Mouse (Mus musculus): ENCODE measurements around the gene Cep295nl. TPM values are rescaled to one million over a fixed set of nuclear protein-coding genes. Genes with fewer than 3 reads are reported as not detected.
A peak's percentile ranks its signal among the peaks of the same experiment; 100 is the strongest.

The Cep295nl gene
- polyA plus RNA-seq, 1 experiment from 2014 or later, result 0.59 TPM

DNA sequence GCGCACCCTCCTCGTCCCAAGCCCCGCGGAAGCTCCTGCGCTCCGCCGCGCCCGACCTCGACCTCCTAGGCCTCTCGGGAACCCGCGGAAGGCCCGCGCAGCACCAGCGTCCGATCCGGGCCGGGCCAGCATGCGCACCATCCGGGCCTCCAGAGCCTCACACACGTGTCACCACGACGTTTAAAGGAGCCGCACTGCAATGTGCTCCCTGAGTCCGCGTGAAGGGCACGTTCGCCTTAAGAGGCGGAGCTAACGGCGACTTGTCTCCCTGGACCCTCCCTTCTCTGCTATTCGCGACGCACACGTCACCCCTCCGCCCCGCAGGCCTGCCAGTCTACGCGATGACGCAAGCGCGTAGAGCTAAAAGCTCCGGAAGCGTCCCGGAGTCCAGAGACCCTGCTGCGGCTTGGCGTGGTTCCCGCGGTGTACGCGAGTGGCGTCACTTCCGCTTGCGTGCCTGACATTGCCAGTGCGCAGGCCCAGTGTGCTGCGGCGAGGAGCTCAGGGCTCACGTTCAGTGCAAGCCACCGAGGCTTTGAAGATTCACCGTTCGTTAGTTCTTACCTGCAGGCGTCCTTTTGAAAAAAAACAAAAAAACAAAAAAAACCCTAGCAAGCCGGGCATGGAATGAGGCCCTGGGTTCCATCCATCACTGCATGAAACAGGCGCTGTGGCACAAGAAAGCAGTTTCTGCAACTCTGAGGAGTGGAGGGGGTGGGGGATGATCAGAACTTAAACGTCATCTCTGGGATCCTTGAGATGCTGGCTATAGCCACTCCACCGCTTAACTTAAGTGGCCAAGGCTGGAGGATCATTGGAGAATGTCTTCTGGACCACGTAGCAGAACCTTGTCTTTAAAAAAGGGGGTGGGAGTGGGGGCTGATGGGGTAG is 52.1 kb downstream of the Cep295nl start, which contains the start of gene Usp36:
Usp36 (minus strand) TSS at position 246 of the 891 bp plus-strand sequence.
- Histone ChIP-seq H3K36me3 (peaks cover 23% of the 10 kb centered on the region), H3K9me3 (replicated peaks) (no peaks in the 10 kb centered on the region), H3K27me3 (no peaks in the 10 kb centered on the region), H3K4me2 (replicated peaks) (peak within 1 kb of the TSS; percentile 86), H3K4me3 (replicated peaks) (peak within 1 kb of the TSS; percentile 96), H3K4me1 (peaks cover 15% of the 10 kb centered on the region), H3K9ac (peak within 1 kb of the TSS; percentile 88), H3K27ac (replicated peaks) (peak within 1 kb of the TSS; percentile 92)
- WGBS, result under 1% methylated on average over 68 of the region's 68 CpGs
- ATAC-seq (ENCODE audit: insufficient number of reproducible peaks, low FRiP score, low TSS enrichment, low read depth), result peak; percentile 99

- Histone ChIP-seq H3K4me3 (replicated peaks) (peak overlapping the region; percentile 96), H3K27me3 (no peaks in the 10 kb centered on the region), H3K4me1 (peaks cover 15% of the 10 kb centered on the region), H3K36me3 (peaks cover 30% of the 10 kb centered on the region), H3K9me3 (replicated peaks) (no peaks in the 10 kb centered on the region), H3K27ac (replicated peaks) (peak overlapping the region; percentile 89), H3K4me2 (replicated peaks) (peak overlapping the region; percentile 86), H3K9ac (peak overlapping the region; percentile 88)
- WGBS, result 0% methylated on average over 22 of the region's 22 CpGs
- ATAC-seq (ENCODE audit: insufficient number of reproducible peaks, low FRiP score, low TSS enrichment, low read depth), result no peak
Measured at GRCm38 (mm10) chr11:118289562-118289961, 52.7 kb downstream of the Cep295nl start.

DNA sequence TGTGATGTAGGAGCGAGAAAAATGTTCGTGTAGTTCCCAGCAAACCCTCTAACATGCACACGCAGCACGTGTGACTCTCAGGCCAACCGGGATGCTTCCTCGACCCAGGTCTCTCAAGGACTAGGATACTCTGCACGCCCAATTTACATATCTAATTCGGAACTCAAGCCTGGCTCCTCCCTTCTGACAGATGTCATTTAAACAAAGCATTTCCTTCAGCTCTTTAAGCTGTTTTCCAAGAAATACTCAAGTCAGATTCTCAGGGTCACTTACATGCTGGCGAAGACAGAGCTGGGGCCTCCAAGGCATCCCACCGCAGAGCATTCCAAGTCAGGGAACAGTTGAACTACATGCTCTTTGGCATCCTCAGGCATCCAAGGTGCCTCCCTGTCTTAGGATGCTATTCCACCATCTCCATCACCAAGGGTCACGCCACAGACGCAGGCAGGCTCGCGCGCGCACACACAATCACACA is 53.2 kb downstream of the Cep295nl start:
- under 1% methylated on average over 16 of the region's 16 CpGs for WGBS
- Histone ChIP-seq H3K4me3 (replicated peaks) (peak overlapping the region; percentile 96), H3K4me2 (replicated peaks) (peak overlapping the region; percentile 86), H3K36me3 (peaks cover 35% of the 10 kb centered on the region), H3K27ac (replicated peaks) (peak overlapping the region; percentile 89), H3K4me1 (peaks cover 15% of the 10 kb centered on the region), H3K9ac (peak overlapping the region; percentile 88), H3K9me3 (replicated peaks) (no peaks in the 10 kb centered on the region), H3K27me3 (no peaks in the 10 kb centered on the region)
- no peak for ATAC-seq (ENCODE audit: insufficient number of reproducible peaks, low FRiP score, low TSS enrichment, low read depth)

- Histone ChIP-seq H3K4me1 (peaks cover 15% of the 10 kb centered on the region), H3K27me3 (no peaks in the 10 kb centered on the region), H3K9ac (no peak overlapping the region; the same call in 1 of the 2 replicates), H3K4me3 (replicated peaks) (no peak overlapping the region), H3K36me3 (peaks cover 50% of the 10 kb centered on the region), H3K9me3 (replicated peaks) (no peaks in the 10 kb centered on the region), H3K27ac (replicated peaks) (no peak overlapping the region), H3K4me2 (replicated peaks) (no peak overlapping the region)
- no peak for ATAC-seq (ENCODE audit: insufficient number of reproducible peaks, low FRiP score, low TSS enrichment, low read depth)
- WGBS, result 94% methylated on average over 9 of the region's 9 CpGs
Measured at GRCm38 (mm10) chr11:118287573-118287972, 54.7 kb downstream of the Cep295nl start.

DNA sequence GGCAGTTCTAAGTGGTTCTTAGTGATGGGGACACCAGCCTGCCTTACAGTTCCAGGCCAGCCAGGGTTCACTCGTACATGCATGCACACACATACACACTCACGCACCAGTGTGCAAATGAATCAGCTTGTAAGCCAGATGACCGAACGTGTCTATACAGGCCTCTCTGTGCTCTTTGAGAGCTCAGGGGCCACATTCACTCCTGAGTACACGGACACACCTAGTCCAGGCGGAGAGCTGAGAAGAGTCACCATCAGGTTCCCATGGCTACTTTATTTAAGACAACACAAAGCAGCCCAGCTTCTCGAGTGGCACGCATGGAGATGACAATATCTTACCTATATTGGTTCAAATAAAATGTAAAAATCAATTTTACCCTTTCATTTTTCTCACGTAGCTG is 55.9 kb downstream of the Cep295nl start:
- no peak for ATAC-seq (ENCODE audit: insufficient number of reproducible peaks, low FRiP score, low TSS enrichment, low read depth)
- H3K27me3 ChIP-seq, result no peaks in the 10 kb centered on the region
- WGBS, result 87% methylated on average over 9 of the region's 9 CpGs
- H3K4me1 ChIP-seq, result peaks cover 15% of the 10 kb centered on the region
- H3K4me2 ChIP-seq (replicated peaks), result no peak overlapping the region
- H3K27ac ChIP-seq (replicated peaks), result no peak overlapping the region
- no peaks in the 10 kb centered on the region for H3K9me3 ChIP-seq (replicated peaks)
- H3K36me3 ChIP-seq, result peaks cover 61% of the 10 kb centered on the region
- H3K9ac ChIP-seq, result no peak overlapping the region
- no peak overlapping the region for H3K4me3 ChIP-seq (replicated peaks)

DNA sequence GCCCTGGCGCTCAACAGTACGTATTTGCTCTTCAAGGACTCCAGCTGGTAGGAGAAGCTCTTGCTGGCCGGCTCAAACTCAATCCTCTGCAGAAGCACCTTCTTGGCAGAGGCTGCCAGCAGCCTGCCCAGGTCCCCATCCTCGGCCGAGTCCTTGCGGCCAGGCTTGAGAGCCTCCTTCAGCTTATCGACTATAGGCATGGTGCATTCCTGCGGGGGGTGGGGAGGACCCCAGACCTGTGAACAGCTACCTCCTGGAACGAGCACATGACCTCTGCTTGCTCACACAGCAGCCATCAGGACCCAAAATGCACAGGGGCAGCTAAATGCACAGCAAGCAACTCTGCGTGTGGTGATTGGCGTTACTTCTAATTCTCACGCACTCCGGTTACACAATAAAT is 56.5 kb downstream of the Cep295nl start:
- Histone ChIP-seq H3K4me3 (replicated peaks) (no peak overlapping the region), H3K9ac (no peak overlapping the region), H3K27me3 (no peaks in the 10 kb centered on the region), H3K4me1 (peaks cover 14% of the 10 kb centered on the region), H3K36me3 (peaks cover 68% of the 10 kb centered on the region), H3K27ac (replicated peaks) (no peak overlapping the region), H3K9me3 (replicated peaks) (no peaks in the 10 kb centered on the region), H3K4me2 (replicated peaks) (no peak overlapping the region)
- no peak for ATAC-seq (ENCODE audit: insufficient number of reproducible peaks, low FRiP score, low TSS enrichment, low read depth)
- WGBS, result 93% methylated on average over 13 of the region's 13 CpGs

Other genes starting within 250 kb of the Cep295nl start
- 0.17 and 0.21 TPM in 2 replicates for gene Dnah17, start 211.9 kb downstream of the Cep295nl start, polyA plus RNA-seq (2015; fragmentation: Nextera tagmentation; extraction: Ambion mirVana)
- 19.5 and 20.4 TPM in 2 replicates for gene Cyth1, start 93.9 kb downstream of the Cep295nl start, polyA plus RNA-seq (2015; fragmentation: Nextera tagmentation; extraction: Ambion mirVana)
- gene Usp36, start 52.3 kb downstream of the Cep295nl start, polyA plus RNA-seq (2015; fragmentation: Nextera tagmentation; extraction: Ambion mirVana), result 23.2 and 25.4 TPM in 2 replicates
- 163 and 170 TPM in 2 replicates for gene Timp2, start 13.2 kb upstream of the Cep295nl start, polyA plus RNA-seq (2015; fragmentation: Nextera tagmentation; extraction: Ambion mirVana)
- gene Lgals3bp, start 59.6 kb upstream of the Cep295nl start, polyA plus RNA-seq (2015; fragmentation: Nextera tagmentation; extraction: Ambion mirVana), result 15.6 and 19.8 TPM in 2 replicates
- 34.2 and 38.0 TPM in 2 replicates for gene Cant1, start 76.6 kb upstream of the Cep295nl start, polyA plus RNA-seq (2015; fragmentation: Nextera tagmentation; extraction: Ambion mirVana)
- 19.0 and 23.0 TPM in 2 replicates for gene C1qtnf1, start 85.7 kb upstream of the Cep295nl start, polyA plus RNA-seq (2015; fragmentation: Nextera tagmentation; extraction: Ambion mirVana)
- gene Engase, start 134.3 kb upstream of the Cep295nl start, polyA plus RNA-seq (2015; fragmentation: Nextera tagmentation; extraction: Ambion mirVana), result 8.6 and 8.7 TPM in 2 replicates

All from embryonic facial prominence, embryonic 15.5 days (tissue).